Mouse (Mus musculus) ovary, postnatal 10 days (tissue): Measurements from ENCODE around the gene Ndrg3.
"Not testable (repeated sequence)": the region's sequence is repeated elsewhere in the genome, so short reads cannot be mapped to it uniquely, and the experiment has no call there.

Experiments
- DNase-seq: peaks from one replicate; pipeline ENCODE4 v3.0.0; 2022; ENCODE audit warnings: low spot score

Gene Ndrg3

DNA sequence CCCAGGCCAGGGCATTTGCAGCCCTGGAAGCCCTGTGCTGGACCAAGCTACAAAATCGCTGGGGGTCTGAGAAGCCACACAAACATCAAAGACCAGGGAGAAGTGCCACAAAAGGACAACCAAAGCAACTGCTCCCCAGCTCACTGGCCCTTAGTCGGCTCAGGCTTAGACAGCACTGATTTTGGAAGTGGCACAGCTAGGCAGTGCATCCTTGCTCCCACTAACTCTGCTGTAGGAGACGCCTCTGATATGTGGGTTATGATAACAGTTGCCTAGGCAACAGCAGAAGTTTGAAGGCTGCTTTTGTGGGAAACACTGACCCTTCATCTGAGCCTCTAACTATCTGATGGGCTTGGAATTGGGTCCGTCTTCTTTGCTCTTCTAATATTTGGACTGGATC, 92.7 kb downstream of the Ndrg3 start:
- DNase-seq, result no peak

DNA sequence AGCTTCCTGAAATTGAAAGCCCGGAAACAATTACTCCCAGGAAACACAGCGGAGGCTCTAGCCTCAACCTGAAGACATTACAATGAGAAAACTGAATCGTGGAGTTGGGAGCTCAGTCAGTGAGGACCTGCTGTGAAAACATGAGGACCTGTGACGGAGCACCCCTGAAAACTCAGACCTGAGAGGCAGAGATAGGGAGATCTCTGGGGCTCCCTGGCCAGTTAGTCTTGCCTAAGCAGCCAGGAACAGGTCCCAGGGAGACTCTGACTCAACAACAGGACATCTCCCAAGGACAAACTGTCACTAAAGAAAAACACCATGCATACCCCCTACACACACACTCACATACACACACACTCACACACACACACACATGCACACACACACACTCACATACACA, 93.5 kb downstream of the Ndrg3 start:
- no peak for DNase-seq

GRCm38 (mm10) chr2:156897034-156897433, 94.8 kb downstream of the Ndrg3 start:
- no peak for DNase-seq

DNA sequence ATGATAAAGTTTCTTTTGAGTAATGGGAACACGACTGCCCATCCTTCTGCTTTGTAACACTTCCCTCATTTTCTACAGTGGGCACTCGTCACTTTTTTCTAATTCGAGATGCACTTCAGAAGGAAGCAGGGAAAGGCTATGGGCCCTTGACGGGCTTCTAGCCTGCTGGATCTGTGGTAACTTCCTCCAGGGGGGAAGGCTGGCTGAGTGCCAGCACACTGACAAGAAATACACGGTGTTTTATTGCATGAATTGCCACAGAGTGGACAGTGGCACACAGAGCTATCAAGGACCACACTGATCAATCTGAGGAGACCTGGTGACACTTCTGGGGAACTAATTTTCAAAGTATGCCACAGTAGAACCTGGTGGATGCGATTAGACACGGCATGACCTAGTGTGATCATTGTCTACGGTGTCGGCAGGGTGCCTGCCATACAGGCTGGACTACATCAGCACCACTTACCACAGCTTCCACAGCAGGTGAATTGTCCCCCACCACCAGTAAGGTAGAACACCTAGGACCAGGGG, 95.4 kb downstream of the Ndrg3 start:
- DNase-seq, result no peak

DNA sequence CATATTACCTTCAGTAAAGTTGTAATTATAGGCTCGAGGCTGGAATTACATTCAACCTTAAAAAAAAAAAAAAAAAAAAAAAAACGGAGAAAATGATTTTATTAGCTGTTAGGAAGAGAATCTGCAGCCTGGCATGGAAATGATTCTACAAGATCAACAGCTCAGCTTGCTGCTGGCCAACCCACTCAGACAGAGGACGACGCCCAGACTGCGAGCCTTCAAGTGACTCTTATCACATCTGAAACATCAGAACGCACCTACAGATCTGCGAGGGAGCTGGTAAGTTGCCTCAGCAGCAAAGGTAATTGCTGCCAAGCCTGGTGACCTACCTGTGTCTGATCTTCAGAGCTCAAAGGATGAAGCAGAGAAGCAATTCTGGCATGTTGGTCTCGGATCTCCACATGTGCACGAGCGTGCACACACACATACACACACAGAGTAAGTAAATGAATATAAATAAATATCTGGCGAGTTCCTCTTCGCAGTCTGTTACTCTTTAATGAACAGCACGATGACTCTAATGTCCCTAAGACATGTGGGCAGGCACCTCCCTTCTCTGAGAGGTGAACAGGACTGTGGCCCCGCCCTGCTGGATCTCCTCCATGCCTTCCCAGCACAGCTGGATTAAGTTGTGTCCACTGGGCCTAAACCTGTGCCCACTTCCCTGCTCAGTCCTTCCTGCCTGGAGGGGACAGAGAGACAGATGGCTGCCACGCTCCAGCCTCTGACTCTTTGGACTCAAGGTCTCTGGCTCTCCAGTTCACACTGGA, 97.2 kb downstream of the Ndrg3 start:
- no peak for DNase-seq

- DNase-seq, result no peak
Measured at GRCm38 (mm10) chr2:156892821-156893220, 99.0 kb downstream of the Ndrg3 start.

DNA sequence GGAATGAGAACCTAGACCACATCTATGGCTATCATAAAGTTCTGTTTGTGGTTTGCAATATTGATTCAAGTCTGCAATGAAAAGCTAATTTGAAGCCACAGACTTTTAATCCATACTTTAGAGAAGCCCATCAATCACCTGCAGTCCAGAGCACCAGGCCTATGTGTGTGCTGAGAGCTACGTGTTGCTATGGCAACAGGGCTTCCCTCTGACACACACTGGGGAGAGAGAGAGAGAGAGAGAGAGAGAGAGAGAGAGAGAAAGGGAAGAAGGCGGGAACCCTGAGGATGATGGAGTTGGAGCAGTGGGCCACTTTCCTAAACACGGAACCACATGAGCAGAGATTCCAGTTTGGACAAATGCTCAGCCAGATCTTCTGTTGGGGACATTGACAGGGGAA, 99.6 kb downstream of the Ndrg3 start:
- DNase-seq, result no peak

DNA sequence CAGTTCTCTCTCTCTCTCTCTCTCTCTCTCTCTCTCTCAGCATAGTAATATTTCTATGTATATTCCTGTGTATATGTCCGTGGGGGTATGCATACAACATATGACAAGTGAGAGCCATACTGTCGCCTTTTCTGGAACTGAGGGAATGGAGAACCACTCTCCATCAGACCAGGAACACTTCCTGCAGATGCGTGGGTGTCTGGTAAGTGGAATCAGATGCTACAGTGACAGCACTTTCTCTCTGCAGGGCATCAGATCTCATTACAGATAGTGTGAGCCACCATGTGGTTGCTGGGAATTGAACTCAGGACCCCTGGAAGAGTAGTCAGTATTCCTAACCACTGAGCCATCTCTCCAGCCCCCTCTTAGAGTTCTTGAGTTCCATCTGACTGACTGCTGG, 103.4 kb downstream of the Ndrg3 start:
- no peak for DNase-seq

- DNase-seq, result no peak
Measured at GRCm38 (mm10) chr2:156887017-156887416, 104.8 kb downstream of the Ndrg3 start, which contains the start of gene Sla2. Gene Sla2, minus strand, starts transcription at chr2:156887192.

DNA sequence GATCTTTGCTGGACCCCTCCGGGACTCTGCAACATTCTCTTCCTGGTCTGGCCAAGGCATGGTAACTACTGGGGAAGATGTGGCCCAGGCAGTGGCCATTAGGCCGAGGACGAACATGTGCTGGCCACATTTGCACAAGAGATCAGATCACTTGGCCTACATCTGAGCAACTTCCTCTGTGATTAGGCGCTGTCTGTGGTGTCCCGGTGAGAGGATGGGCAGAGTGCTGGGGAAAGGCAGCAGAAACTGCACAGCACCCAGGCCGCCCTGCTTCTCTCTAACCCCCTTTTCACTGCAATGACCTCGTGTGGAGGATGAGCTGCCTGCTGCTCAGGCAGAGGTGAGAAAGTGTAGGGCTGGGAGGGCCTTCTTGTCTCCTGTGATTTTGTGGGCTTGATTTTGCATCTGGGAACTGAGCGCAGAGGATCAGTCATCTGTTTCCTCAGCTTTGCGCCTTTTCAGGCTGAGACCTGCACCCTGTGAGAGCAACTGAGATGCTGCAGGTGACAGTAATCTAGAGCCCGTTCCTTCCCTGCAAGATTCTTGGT, 105.7 kb downstream of the Ndrg3 start:
- no peak for DNase-seq

DNA sequence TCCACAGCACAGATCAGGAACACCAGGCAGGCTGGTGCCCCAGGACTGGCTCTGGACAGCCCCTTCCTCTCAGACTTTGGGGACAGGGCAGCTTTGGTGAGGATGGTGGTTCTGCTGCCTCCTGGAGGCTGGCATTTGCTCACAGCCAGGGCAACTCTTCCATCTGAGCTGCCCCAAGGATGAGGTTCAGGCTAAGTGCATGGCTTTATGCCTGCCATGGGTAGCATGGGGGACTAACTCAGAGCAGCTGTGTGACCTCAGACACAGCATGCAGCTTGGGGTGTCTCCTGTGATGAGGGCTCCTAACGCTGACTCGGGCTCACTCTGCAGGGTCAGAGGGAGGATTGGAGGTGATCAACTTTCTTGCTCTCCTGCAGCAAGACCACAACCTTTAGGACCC, 106.2 kb downstream of the Ndrg3 start:
- not testable (repeated sequence) for DNase-seq

- no peak for DNase-seq
Measured at GRCm38 (mm10) chr2:156884396-156885211, 107.3 kb downstream of the Ndrg3 start.

- DNase-seq, result no peak
Measured at GRCm38 (mm10) chr2:156882431-156883001, 109.3 kb downstream of the Ndrg3 start.

DNA sequence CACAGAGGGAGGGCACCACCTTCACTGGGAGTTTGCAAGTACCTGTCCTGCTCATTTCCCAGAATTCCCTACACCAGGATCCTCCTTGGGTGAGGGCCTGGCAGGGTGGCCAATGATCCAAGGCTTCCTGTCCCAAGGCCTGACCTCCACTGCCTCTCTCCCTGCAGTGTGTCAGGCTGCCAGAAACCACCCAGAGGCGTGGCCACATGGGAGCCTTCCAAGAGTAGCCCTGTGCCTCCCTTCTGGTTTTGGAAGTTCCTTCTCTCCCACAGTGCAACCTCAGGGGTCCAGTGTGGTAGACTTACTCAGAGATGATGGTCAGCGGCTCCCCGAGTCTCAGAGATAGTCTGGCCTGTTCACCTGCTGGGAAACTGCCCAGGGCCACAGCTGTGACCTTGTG, 112.3 kb downstream of the Ndrg3 start:
- no peak for DNase-seq

DNA sequence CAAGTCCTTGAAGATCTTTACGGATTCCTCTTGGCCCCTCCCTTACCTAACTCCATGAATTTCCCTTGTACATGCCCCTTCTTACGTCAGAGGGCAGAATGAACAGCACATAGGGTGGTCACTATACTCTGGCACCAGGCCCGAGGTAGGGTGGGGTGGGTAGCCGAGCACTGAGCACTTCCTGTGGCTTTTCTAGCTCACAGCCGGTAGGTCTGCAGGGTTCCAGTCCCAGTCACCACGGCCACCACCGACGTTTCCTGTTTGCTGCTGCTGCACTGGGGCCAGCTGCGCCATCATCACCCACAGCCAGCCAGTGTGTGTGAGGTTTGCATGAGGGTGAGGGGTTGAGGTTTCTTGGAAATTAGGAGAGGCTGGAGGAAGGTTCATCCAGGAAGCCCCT, 114.1 kb downstream of the Ndrg3 start:
- no peak for DNase-seq
